Mouse (Mus musculus): ENCODE measurements around the gene Tmem246. TPM values are rescaled to one million over a fixed set of nuclear protein-coding genes. Genes with fewer than 3 reads are reported as not detected.
"Not testable (repeated sequence)": the region's sequence is repeated elsewhere in the genome, so short reads cannot be mapped to it uniquely, and the experiment has no call there.

Gene Tmem246
- total RNA-seq (2021): 10 to 100 TPM; 34.9 to 35.5 TPM
- long read RNA-seq, experiment 1, transcript Tmem246-201 (2 exons, 2,989 nt): minor isoform, 16 of 101 reads
- long read RNA-seq, experiment 1, transcript Tmem246-202 (2 exons, 748 nt): major isoform, 74 of 101 reads
- long read RNA-seq, experiment 1, partial matches to known transcripts: 0 of 101 reads
- long read RNA-seq, experiment 1, other reads (novel, unspliced or antisense): 11 of 101 reads
- long read RNA-seq, experiment 2, transcript Tmem246-201 (2 exons, 2,989 nt): minor isoform, 11 of 95 reads
- long read RNA-seq, experiment 2, transcript Tmem246-202 (2 exons, 748 nt): major isoform, 73 of 95 reads
- long read RNA-seq, experiment 2, partial matches to known transcripts: 0 of 95 reads
- long read RNA-seq, experiment 2, other reads (novel, unspliced or antisense): 11 of 95 reads

DNA sequence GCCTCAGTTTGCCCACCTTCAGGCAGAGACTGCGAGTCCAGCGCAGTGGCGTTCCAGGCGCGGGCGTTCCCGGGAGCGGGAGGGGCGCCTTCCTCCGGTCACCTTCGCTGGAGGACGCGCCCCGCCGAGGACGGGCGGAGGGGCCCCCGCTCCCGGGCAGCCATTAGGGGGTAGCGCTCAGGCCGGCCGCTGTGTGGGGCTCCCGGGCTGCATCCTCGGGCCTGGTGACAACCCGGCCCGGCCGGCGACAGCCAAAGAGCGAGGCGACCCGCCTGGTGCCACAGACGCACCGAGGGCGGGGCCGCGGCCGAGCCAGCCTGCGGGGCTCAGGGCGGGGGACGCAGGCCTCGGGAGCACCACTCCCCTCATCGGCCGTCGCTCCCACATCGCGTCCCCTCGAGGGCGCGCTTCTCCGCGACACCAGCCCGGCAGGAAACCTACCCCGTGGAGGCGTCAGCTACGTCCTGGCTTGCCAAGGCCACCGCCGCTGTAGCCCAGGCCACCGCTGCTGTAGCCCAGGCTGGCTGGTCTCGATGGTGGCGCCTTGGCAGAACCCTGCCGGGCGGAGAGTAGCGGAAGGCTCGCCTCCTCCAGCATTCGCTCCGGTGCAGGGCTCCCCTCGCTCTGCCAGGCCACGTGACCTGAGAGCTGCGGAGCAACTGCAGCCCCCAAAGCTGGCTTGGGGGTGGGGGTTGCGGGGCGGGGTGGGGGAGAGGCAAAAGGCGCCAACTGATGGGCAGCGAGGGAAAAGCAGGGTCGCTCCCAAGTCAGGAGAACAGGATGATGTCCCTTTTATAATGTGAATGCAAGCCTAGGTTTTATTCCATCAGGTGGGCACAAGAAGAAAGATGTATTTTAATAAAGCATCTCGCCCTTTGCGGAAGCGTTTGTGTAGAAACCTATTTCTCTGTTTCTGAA lies at the start of gene Tmem246:
Gene Tmem246 (minus strand): TSS at position 694 of the 918 bp plus-strand sequence.
- peak; percentile 73 for DNase-seq
- intact Hi-C loops (cut with DNase I; ENCODE audit: low total_unique reads): no loop called here

DNA sequence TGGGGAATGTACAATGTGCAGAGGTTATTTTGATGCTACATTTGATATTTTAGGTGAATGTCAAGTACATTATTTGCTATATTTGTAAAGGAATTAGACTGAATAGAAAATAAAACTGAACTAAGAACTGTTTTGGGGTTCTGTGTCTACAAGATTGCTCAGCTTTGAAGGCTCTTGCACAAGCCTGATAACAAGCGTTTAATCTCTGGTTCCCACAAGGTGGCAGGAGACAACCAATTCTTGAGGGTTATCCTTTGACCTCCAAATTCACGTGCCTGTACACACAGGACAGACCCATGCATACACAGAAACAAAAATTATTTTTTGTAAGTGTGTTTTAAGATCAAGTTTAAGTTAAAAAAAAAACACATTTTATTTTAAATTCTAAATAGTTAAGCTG lies 42.2 kb upstream of the Tmem246 start:
- intact Hi-C loops (cut with DNase I; ENCODE audit: low total_unique reads): no loop called here
- no peak for DNase-seq

DNA sequence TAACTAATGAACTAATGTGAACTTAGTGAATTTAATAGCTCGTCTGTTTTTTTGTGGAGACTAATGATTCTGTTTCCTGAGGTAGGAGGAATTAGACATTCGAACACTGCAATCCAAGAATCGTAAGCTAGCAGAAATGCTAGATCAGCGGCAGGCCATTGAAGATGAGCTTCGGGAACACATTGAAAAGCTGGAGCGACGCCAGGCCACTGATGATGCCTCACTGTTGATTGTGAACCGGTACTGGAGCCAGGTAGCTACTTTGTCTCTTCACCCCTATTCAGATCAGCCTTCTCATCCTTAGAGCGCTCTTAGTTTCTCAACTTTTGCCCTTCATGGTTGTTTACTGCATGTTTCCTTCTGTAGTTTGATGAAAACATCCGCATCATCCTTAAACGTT lies 40.1 kb upstream of the Tmem246 start:
- DNase-seq: no peak
- intact Hi-C loops (cut with DNase I; ENCODE audit: low total_unique reads): no loop called here

DNA sequence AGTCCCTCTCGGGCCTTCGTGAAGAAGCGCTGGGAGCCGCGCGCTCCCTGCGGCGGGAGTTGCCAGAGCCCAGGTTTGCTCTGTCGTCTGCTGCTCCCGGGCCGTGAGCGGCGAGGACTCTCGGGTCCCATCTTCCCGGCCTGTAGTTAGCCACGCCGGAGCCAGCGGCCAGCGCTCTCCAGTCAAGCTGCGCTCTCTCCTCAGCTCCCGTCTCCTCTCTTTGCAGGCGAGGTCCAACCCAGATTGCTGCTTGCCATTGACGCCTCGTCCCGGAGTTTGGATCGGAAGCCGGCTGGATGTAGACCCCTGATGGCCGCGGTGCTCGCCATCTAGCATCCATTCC lies 34.4 kb upstream of the Tmem246 start:
- DNase-seq: no peak
- intact Hi-C loops (cut with DNase I; ENCODE audit: low total_unique reads): no loop called here

DNA sequence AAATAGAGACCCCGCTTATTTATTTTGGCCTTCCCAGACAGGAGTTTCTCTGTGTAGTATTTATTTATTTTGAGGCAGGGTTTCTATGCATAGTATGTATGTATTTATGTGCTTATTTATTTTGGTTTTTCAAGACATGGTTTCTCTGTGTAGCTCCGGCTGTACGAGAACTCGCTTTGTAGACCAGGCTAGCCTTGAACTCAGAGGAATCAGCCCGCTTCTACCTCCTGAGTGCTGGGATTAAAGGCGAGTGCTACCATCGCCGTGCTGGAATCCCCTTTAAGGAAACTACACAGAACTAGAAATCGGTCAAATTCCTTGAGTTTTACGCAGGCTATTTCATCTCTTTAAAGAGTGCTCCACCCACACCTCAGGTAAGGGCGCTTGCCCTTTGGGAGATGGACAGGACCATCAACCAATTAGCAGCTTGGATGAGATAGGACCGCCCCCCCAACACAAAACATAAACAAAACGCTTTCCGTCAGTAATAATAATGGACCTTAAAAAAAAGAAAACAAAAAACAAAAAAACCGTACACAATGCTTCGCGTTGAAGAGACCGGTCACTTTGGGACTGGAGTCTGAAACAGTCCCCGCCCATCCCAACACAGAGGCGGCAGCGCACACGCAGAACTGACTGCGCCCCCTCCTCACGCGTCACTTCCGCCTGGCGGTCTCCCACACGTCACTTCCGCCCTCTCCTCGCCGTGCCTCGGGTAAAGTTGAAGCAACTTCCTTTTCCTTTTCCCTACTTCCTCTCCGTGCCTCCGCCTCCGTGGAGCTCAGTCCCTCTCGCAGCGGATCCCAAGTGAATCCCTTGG lies 33.9 kb upstream of the Tmem246 start, which contains the start of gene Rnf20:
Gene Rnf20 (plus strand): TSS at position 688 of the 820 bp plus-strand sequence.
- intact Hi-C loops (cut with DNase I; ENCODE audit: low total_unique reads): no loop called here
- DNase-seq: peak; percentile 95

DNA sequence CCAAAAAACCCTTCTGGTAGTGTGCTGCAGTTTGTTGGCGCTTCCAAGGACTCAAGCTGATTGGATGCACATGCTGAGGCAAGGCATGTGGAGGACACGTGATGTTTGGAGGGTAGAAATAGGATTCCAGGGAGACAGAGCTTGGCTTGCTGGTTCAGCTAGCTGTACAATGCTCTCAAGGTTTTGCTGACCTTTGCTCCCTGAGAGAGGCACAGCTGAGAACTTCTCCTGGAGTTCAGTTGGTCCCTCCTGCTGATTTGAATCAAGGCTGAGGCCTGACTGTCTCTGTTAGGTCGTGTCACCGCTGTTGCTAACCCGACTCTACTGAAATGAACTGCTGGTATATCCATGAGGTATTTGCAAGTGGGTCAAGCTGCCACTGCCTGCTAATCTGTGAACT lies 31.3 kb upstream of the Tmem246 start:
- intact Hi-C loops (cut with DNase I; ENCODE audit: low total_unique reads): no loop called here

DNA sequence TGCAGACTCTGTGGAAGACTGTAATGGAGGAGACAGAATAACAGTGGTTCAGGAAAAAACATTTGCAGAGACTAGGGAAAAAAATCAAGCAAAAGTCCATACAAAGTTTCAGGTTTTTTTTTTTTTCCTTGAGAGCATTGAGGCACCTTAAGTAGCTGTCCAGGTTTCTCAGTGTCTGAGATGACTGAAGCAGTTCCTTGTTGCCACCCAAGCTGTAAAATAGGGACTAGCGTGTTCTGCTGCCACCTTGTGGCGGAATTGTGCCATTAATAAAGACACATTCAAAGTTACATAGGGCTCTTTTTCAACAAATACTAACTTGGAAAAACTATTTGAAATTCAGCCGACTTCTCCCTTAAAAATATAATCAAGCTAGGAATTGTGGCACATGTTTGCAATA lies 29.3 kb upstream of the Tmem246 start:
- intact Hi-C loops (cut with DNase I; ENCODE audit: low total_unique reads): loop anchor here (2.0 kb wide), 1 partner anchor 60 kb away; no protein-coding TSS in a partner anchor

More for the DNA sequence above, 31.3 kb upstream of the Tmem246 start:
- DNase-seq: no peak

DNA sequence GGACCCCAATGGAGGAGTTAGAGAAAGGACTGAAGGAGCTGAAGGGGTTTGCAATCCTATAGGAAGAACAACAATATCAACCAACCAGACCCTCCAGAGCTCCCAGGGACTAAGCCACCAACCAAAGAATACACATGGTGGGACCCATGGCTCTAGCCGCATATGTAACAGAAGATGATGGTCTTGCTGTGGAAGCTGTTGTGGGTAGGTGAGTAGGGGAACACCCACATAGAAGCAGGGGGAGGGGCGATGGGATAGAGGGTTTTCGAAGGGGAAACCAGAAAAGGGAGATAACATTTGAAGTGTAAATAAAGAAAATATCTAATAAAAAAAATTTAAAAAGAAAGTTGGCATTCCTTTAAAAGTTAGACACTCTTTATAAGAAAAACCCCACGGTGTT lies 27.3 kb upstream of the Tmem246 start:
- DNase-seq; intact Hi-C loops (cut with DNase I; ENCODE audit: low total_unique reads): not testable (repeated sequence)

More for the DNA sequence above, 29.3 kb upstream of the Tmem246 start:
- DNase-seq: peak; percentile 57

DNA sequence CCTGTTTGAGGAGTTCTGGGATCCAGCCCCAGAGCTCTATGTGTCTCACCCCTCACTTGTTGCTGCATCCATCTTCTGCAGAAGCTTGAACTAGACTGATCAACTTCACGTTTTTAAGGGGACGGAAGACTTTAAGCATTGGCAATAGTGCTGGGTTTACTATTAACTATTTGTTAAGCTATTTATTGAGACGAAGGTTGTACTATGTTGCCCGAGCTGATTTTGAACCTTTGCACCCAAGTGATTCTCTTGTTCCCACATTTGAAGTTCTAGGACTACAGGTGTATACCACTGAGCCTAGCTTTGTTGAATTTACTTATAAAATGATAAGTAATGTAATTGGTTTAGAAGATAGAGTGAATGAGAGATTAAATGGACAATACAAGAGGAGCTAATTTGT lies 26.2 kb upstream of the Tmem246 start:
- DNase-seq: no peak
- intact Hi-C loops (cut with DNase I; ENCODE audit: low total_unique reads): no loop called here

DNA sequence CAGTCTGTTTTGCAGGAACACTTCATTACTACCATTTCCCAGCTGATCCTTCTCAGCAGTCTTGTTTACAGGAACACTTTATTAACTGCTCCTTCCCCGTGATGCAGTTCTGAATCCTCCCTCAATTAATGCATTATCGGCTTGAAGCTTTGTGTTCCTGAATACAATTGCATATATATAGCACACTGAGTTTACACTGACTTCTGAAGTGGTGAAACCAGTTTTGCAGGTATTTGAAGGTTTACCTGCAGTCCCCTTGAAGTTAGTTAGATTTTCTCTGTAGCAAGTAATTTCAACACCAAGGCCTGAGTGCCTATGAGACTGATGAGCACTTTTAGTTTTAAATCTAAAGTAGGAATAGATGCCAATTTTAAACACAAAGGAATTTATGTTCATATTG lies 24.6 kb upstream of the Tmem246 start:
- no peak for DNase-seq
- intact Hi-C loops (cut with DNase I; ENCODE audit: low total_unique reads): no loop called here

DNA sequence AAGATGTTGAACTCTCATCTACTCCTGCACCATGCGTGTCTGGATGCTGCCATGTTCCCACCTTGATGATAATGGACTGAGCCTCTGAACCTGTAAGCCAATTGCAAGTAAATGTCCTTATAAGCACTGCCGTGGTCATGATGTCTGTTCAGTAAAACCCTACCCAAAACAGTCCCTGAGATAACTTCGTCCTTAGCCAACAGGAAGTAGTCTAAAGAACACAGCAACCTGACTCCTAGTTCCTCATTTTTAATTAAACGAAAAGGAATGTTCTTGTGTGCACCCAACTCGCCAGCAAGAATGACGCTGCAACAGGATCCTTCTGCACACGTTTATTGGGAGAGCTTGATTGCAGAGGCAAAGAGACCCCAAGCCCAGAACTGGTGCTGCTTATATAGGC lies 22.2 kb upstream of the Tmem246 start:
- DNase-seq; intact Hi-C loops (cut with DNase I; ENCODE audit: low total_unique reads): not testable (repeated sequence)

DNA sequence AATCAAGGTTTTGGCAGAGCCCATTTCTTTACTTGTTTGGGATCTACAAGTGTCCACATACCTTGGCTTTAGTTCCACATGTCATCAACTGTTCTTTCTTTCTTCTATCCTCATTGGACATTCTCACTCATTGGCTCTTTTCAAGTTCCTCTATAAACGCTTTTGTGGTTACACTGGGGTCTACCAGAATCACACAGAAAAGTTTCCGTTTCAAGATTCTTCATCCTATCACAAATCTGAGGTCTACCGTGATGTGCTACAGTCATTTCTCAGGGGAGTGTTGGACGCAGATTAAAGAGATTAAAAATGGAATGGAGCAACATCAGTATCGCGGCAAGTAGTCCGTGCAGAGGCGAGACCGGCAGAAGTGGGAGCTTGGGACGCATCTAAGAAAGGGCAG lies 19.2 kb upstream of the Tmem246 start:
- intact Hi-C loops (cut with DNase I; ENCODE audit: low total_unique reads): no loop called here
- no peak for DNase-seq

DNA sequence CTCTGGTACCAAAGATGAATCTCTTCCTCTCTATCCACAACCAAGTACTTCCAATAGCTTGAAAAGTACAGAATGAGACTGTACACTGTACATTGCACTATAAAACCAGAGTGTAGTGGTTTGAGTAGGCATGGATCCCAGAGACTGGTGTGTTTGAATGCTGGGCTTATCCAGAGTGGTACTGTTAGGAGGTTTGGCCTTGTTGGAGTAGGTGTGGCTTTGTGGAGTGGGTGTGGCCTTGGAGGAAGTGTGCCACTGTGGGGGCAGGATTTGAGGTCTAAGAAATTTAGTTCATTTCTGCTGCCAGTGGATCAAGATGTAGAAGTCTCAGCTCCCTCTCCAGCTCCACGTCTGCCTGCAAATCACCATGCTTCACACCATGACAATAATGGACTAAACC lies 7.8 kb upstream of the Tmem246 start:
- no peak for DNase-seq
- intact Hi-C loops (cut with DNase I; ENCODE audit: low total_unique reads): no loop called here

DNA sequence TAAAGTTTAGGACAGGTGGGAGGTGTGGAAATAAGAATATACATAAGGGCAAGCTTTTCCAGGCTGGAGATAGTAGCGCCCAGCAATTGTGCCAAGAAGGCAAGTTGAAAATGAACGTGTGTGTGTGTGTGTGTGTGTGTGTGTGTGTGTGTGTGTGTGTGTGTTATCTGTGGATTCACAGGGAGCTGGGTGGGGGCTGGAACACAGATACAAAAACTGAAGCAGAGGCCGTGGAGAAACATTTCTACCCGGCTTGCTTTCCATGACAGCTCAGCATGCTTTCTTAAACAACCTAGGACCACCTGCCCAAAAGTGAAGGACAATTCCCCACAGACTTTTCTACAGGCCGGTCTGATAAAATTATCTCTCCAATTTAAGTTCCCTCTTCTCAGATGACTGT lies 6.9 kb upstream of the Tmem246 start:
- intact Hi-C loops (cut with DNase I; ENCODE audit: low total_unique reads): no loop called here
- DNase-seq: no peak

DNA sequence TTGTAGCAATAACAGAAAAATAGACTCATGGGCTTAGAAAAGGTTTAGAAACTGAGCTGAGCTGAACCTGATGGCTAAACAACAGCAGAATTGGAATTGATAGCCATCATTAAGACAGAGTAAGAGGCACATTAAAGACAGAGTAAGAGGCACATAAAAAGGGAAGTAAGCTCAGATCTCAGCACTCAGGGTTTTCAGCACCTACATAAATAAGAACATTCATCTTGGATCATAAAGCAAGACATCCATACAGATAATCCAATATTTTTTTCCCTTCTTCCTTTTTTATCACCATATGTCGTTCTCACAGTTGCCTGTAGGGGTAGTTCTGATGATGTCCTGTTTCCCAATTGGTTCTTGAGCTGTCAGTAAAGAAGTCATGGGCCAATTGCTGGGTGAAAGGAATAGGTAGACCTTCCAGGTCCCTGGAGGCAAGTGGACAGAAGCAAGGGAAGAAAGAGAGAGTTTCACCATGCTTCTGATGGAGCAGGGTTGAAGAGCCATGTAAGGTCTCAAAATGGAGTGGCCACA lies 6.4 kb upstream of the Tmem246 start:
- DNase-seq: no peak
- intact Hi-C loops (cut with DNase I; ENCODE audit: low total_unique reads): no loop called here

DNA sequence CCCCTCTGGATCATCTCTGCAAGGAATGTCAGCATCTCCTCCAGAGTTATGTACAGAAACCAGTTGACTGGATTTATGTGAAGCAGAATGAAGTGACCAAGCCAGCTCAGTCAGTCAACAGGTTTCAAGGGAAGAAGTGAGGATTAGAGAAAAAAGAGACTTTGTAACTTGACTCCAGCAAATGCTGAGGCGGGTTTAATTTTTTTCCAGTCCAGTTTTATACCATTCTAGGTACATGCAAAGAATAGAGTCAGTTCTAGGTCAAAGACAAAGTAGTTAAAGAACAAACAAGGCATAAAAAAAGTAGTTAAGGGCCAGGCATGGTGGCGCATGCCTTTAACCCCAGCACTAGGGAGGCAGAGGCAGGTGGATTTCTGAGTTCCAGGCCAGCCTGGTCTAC lies 5.5 kb upstream of the Tmem246 start:
- no peak for DNase-seq
- intact Hi-C loops (cut with DNase I; ENCODE audit: low total_unique reads): no loop called here

DNA sequence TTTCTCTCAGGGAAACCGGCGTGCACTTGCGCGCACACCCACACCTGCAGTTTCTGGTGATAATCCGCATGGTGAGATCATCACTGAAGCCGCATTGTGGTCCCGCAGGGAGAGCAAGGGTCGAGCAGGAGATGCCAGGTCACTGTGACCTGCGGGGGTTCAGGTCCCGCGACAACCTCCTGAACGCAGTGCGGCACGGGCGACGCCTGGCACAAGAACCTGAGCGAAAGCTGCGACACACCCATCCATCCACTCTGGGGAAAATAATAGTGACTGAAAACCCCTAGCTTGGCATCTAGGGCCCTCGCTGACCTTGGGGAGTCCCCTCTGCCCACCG lies 862 bp downstream of the Tmem246 start:
- DNase-seq: no peak
- intact Hi-C loops (cut with DNase I; ENCODE audit: low total_unique reads): no loop called here

DNA sequence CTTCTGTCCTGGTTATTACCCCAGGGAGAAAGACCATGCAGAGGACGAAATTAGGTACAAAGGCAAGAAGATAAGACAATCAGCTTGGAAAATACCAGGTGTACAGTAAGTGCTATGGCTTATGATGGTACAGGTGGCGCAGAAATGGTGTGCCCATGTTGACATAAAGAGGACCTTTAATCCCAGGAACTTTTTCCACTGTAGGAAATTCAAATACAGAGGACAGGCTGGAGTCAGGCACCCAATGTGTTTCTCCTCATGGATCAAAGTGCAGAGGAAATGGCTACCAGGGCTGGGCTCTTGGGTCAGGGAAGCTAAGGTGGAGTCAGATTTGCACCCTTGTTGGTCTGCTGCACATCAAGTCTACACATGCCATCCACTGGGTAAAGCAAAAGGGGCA lies 7.5 kb downstream of the Tmem246 start:
- intact Hi-C loops (cut with DNase I; ENCODE audit: low total_unique reads): no loop called here
- DNase-seq: no peak

DNA sequence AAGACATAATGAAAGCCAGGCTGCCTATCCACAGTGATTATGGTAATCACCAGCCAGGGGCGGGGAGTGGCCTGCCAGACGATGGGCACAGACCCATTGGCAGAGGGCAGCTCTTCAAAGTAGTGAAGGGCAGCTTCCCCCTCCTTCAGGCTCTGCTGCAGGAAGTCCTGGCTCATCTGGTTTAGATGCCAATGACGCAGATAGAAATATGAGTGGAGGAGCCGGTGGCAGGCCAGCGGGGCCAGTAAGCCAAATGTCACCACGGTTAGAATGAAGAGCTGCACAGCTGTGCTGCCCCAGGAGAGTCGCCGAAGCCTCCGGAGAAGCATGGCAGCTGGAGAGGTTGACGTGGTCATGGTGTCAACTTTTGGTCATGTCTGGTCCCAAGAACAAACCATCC lies 10.9 kb downstream of the Tmem246 start:
- DNase-seq: peak; percentile 70
- intact Hi-C loops (cut with DNase I; ENCODE audit: low total_unique reads): no loop called here
